Mouse (Mus musculus) gastrocnemius, adult 2 months (tissue): Measurements from ENCODE around the gene Taf5l. TPM values are rescaled to one million over a fixed set of nuclear protein-coding genes. Genes with fewer than 3 reads are reported as not detected.

Experiments
- DNase-seq: peaks from one replicate; pipeline ENCODE4 v3.0.0; 2022
- H3K27ac ChIP-seq: fragments of 200-600 bp; 2 replicates; pipeline ENCODE4 v1.8.1; 2022; ENCODE audit warnings: mild to moderate bottlenecking
- H3K4me3 ChIP-seq: fragments of 200-600 bp; 2 replicates; pipeline ENCODE4 v1.8.1; 2022; ENCODE audit warnings: mild to moderate bottlenecking, moderate library complexity
- CTCF ChIP-seq: fragments of 200-600 bp; IDR thresholded peaks from 2 replicates; pipeline ENCODE4 v1.8.1; 2022; ENCODE audit warnings: antibody characterized with exemption, mild to moderate bottlenecking, moderate library complexity
- intact Hi-C: fragments of 180-260 bp; cut with DNase I; formaldehyde crosslinking; loops from one replicate; pipeline ENCODE4 v1.15.1; 2025
- long read RNA-seq, 2 experiments: library from polyadenylated mRNA; stranded (forward); transcript quantifications; one replicate each; pipeline ENCODE4 v2.0.0; 2021
- total RNA-seq, 2 experiments: library from RNA; stranded (reverse); gene quantifications; 2 replicates each; pipeline ENCODE4 v1.2.3; 2021

Gene Taf5l
- total RNA-seq, result 10 to 100 TPM; 14.6 to 15.2 TPM
- long read RNA-seq, experiment 1, transcript Taf5l-202 (5 exons, 2,973 nt), result major isoform, 48 of 54 reads
- long read RNA-seq, experiment 1, partial matches to known transcripts, result 0 of 54 reads
- long read RNA-seq, experiment 1, other reads (novel, unspliced or antisense), result 4 of 54 reads
- long read RNA-seq, experiment 2, transcript Taf5l-202 (5 exons, 2,973 nt), result major isoform, 29 of 31 reads
- long read RNA-seq, experiment 2, partial matches to known transcripts, result 0 of 31 reads
- long read RNA-seq, experiment 2, other reads (novel, unspliced or antisense), result 1 of 31 reads

GRCm38 (mm10) chr8:124021237-124022227 lies at the start of gene Taf5l, which contains the start of gene Urb2:
TSS of gene Taf5l (minus strand) at chr8:124021397.
TSS of gene Urb2 (plus strand) at chr8:124021508.
- Histone ChIP-seq H3K27ac (peak within 1 kb of the TSS; percentile 99), H3K4me3 (peak within 1 kb of the TSS; percentile 94)
- no peak for TF ChIP-seq CTCF
- DNase-seq, result peak; percentile 96
- intact Hi-C loops, result loop anchor here (5.0 kb wide), 1 partner anchor 39 kb away; the partner anchor contains the start of gene Abcb10

- TF ChIP-seq CTCF, result no peak
- intact Hi-C loops, result no loop called here
- no peak overlapping the region for H3K4me3 ChIP-seq
- no peak overlapping the region for H3K27ac ChIP-seq
- no peak for DNase-seq
Observed at GRCm38 (mm10) chr8:124070363-124071324, 49.4 kb upstream of the Taf5l start.

DNA sequence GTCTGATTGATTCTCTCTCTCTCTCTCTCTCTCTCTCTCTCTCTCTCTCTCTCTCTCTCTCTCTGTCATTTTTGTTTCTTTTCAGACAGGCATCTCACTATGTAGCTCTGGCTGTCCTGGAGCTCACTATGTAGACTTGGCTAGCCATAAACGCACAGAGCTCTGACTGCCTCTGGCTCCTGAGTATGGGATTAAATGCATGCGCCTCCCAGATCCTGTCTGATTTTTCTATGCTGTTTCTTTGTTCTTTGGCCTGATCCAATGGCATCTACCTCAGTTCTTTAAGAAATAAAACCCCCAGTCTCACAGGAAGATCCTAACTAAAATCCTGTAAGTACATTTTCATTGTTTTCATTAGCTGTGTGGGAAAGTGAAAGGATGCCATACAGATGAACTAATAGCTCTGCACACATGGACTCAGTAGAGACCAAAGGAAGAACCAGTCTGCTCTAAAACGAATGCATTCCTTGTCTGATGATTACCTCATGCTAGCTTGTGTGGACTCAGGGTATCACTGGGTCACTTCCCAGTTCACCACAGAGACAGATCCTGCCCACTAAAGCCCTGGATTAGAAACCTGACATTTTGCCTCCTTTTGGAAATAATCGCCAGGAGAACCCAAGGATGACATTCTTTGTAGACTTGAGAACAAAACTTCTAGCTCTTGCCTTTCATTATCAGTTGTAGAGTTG lies 46.0 kb upstream of the Taf5l start:
- Histone ChIP-seq H3K27ac (peak overlapping the region; percentile 63), H3K4me3 (no peak overlapping the region)
- intact Hi-C loops, result no loop called here
- no peak for DNase-seq
- TF ChIP-seq CTCF, result no peak

GRCm38 (mm10) chr8:124066325-124067058 lies 45.3 kb upstream of the Taf5l start:
- peak; percentile 39 for DNase-seq
- intact Hi-C loops, result no loop called here
- Histone ChIP-seq H3K27ac (peak overlapping the region; percentile 63), H3K4me3 (no peak overlapping the region)
- TF ChIP-seq CTCF, result no peak

- Histone ChIP-seq H3K4me3 (no peak overlapping the region), H3K27ac (no peak overlapping the region)
- intact Hi-C loops, result loop anchor here (10.0 kb wide), 1 partner anchor 88 kb away; no protein-coding TSS in a partner anchor
- no peak for DNase-seq
- TF ChIP-seq CTCF, result no peak
Observed at GRCm38 (mm10) chr8:124056832-124057655, 35.8 kb upstream of the Taf5l start.

DNA sequence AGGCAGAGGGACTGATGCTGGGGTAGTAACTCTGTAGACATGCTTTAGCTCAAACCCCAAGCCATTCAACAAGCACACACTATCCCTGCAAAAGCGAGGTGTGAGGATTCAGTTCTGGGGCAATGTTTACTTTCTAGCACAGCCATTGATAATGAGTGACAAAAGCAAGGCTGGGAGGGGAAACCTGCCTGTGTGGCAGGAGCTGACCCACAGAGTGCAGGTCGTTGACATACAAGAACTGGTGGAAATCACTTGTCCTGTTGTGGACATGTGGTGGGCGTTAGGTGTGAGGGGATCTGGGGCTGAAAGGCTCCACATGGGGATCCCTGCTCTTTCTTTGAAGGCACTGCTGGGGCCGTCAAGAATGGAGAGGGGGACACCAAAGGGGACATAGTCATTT lies 31.4 kb upstream of the Taf5l start:
- DNase-seq, result no peak
- H3K4me3 ChIP-seq, result no peak overlapping the region
- intact Hi-C loops, result loop anchor here (1.0 to 10.0 kb wide), 4 partner anchors 92 to 315 kb away; partner anchors contain the start of gene Galnt2
- no peak overlapping the region for H3K27ac ChIP-seq
- TF ChIP-seq CTCF, result no peak

DNA sequence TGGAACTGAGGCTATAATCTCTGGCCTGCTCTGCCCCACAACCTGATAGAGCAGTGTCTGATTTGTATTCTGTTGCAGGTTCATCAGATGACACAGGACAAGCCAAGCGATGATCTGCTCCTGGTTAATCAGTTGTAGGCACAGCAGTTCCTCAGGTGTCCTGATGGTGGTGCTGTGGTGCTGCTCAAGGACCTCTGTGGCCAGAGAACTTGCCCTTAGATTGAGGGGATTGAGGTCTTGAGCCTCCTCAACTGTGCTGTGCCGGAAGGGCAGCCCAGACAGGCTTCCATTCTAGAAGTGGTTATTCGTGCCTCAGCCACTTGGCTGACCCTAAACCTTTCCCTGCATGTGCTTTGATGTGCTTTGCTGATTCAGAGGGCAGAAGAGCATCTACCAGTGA lies 30.9 kb upstream of the Taf5l start:
- no peak; the same call in 1 of the 2 replicates for TF ChIP-seq CTCF
- intact Hi-C loops, result loop anchor here (1.0 to 10.0 kb wide), 4 partner anchors 93 to 315 kb away; partner anchors contain the start of gene Galnt2
- no peak overlapping the region for H3K4me3 ChIP-seq
- no peak overlapping the region for H3K27ac ChIP-seq
- DNase-seq, result peak; percentile 77

DNA sequence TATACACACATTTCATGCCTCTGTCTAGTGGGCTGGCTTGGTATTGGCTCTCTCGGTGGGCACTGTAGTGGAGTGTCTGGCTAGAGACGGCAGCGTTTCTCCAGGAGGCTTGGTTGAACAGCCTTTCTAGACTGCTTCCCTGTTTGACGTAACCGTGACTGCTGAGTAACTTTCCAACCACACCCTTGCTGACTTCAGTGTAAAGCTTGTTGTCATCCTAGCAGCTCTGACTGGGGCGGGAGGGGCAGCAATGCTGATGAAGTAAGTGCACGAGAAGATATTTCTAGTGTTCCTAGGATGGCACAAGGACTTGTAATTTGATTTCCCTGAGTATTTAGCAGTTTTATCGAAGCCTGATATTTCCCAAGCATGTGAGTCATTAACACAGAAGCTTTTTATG lies 24.7 kb upstream of the Taf5l start:
- intact Hi-C loops, result no loop called here
- TF ChIP-seq CTCF, result no peak
- DNase-seq, result peak; percentile 38
- Histone ChIP-seq H3K4me3 (no peak overlapping the region), H3K27ac (no peak overlapping the region)

- TF ChIP-seq CTCF, result no peak
- Histone ChIP-seq H3K27ac (no peak overlapping the region), H3K4me3 (no peak overlapping the region)
- intact Hi-C loops, result no loop called here
- no peak for DNase-seq
Observed at GRCm38 (mm10) chr8:124044931-124045330, 23.7 kb upstream of the Taf5l start.

DNA sequence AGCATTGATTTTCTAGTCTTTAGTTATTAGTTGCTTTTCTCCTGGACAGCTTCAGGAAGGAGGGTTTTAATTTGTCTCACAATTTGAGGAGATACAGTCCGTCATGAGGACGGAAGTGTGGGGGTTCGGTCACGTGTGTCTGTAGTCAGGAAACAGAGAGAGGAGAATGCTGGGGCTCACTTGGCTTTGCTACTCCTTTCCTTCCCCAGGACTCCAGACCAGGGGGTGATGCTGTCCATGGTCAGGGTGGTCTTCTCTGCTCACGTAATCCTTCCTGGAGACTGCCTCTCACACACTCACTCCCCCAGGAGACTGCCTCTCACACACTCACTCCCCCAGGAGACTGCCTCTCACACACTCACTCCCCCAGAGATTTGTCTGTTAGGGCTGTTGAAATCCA lies 23.2 kb upstream of the Taf5l start:
- DNase-seq, result no peak
- H3K4me3 ChIP-seq, result no peak overlapping the region
- intact Hi-C loops, result no loop called here
- no peak overlapping the region for H3K27ac ChIP-seq
- no peak for TF ChIP-seq CTCF
